Mouse (Mus musculus) liver, embryonic 16.5 days (tissue): ENCODE data around the gene Hip1r. TPM values are rescaled to one million over a fixed set of nuclear protein-coding genes. Genes with fewer than 3 reads are reported as not detected.

ENCODE experiments used
- ATAC-seq: fragments of 200-750 bp; cut with Nextera tagmentation; 2 replicates; pipeline ENCODE4 v1.8.0; 2017; ENCODE audit warnings: low read depth, mild to moderate bottlenecking, moderate number of reproducible peaks, moderate library complexity
- H3K27ac ChIP-seq: fragments of 300-500 bp; sonication (generic); 2 replicates; pipeline ENCODE4 v1.5.1; 2014; ENCODE audit warnings: mild to moderate bottlenecking, low read length
- H3K27me3 ChIP-seq: fragments of 300-500 bp; sonication (generic); 2 replicates; pipeline ENCODE4 v1.6.1; 2014; ENCODE audit warnings: low read depth, low read length, mixed read lengths; ENCODE audit not compliant: control insufficient read depth, insufficient read depth
- H3K36me3 ChIP-seq: fragments of 300-500 bp; sonication (generic); 2 replicates; pipeline ENCODE4 v1.6.1; 2014; ENCODE audit warnings: mild to moderate bottlenecking; ENCODE audit not compliant: control insufficient read depth, insufficient read depth
- H3K4me1 ChIP-seq: fragments of 300-500 bp; sonication (generic); 2 replicates; pipeline ENCODE4 v1.6.1; 2014; ENCODE audit warnings: low read depth, low read length, mixed read lengths; ENCODE audit not compliant: control insufficient read depth
- H3K4me2 ChIP-seq: fragments of 300-500 bp; sonication (generic); 2 replicates; pipeline ENCODE4 v1.6.1; 2014; ENCODE audit warnings: low read depth, low read length, mixed read lengths
- H3K4me3 ChIP-seq: fragments of 300-500 bp; sonication (generic); 2 replicates; pipeline ENCODE4 v1.5.1; 2014; ENCODE audit warnings: low read depth, mild to moderate bottlenecking, low read length
- H3K9ac ChIP-seq: fragments of 300-500 bp; sonication (generic); 2 replicates; pipeline ENCODE4 v1.6.1; 2014; ENCODE audit warnings: low read depth, low read length
- H3K9me3 ChIP-seq: fragments of 300-500 bp; sonication (generic); replicated peaks from 2 replicates; pipeline ENCODE4 v1.6.1; 2016; ENCODE audit warnings: low read length; ENCODE audit not compliant: control insufficient read depth
- WGBS: fragments of 180-500 bp; shearing (Covaris S2); extraction: QIAGEN DNeasy Blood & Tissue Kit; methylation state at CpG from one replicate; pipeline ENCODE4 v1.1.7; 2014; ENCODE audit not compliant: insufficient replicate concordance; 5-methylcytosine and 5-hydroxymethylcytosine counted together
- polyA plus RNA-seq: library from polyadenylated mRNA; unstranded; fragments of >200 nt; fragmentation: Nextera tagmentation; extraction: Ambion mirVana; gene quantifications from 2 replicates; pipeline ENCODE4 v1.2.1, GENCODE M21; 2015

Hip1r gene
- polyA plus RNA-seq, 1 experiment from 2014 or later: 16.3 TPM

GRCm38 (mm10) chr5:124029220-124030035, 56.0 kb downstream of the Hip1r start:
- Histone ChIP-seq H3K4me2 (peak overlapping the region; percentile 94), H3K4me3 (peak overlapping the region; percentile 16), H3K27ac (peak overlapping the region; percentile 3; the same call in 1 of the 2 replicates), H3K4me1 (peaks cover 62% of the 10 kb centered on the region), H3K27me3 (no peaks in the 10 kb centered on the region), H3K36me3 (peaks cover 4% of the 10 kb centered on the region; the same call in 1 of the 2 replicates), H3K9ac (peak overlapping the region; percentile 28; the same call in 1 of the 2 replicates), H3K9me3 (no peaks in the 10 kb centered on the region)
- no peak for ATAC-seq
- WGBS: 73% methylated on average over 19 of the region's 19 CpGs

GRCm38 (mm10) chr5:124030386-124031067, 57.1 kb downstream of the Hip1r start:
- Histone ChIP-seq H3K9me3 (no peaks in the 10 kb centered on the region), H3K9ac (peak overlapping the region; percentile 95), H3K36me3 (peaks cover 4% of the 10 kb centered on the region; the same call in 1 of the 2 replicates), H3K4me3 (peak overlapping the region; percentile 93), H3K4me2 (peak overlapping the region; percentile 94), H3K27ac (peak overlapping the region; percentile 89), H3K27me3 (no peaks in the 10 kb centered on the region), H3K4me1 (peaks cover 56% of the 10 kb centered on the region)
- ATAC-seq: no peak
- WGBS: 36% methylated on average over 12 of the region's 12 CpGs

DNA sequence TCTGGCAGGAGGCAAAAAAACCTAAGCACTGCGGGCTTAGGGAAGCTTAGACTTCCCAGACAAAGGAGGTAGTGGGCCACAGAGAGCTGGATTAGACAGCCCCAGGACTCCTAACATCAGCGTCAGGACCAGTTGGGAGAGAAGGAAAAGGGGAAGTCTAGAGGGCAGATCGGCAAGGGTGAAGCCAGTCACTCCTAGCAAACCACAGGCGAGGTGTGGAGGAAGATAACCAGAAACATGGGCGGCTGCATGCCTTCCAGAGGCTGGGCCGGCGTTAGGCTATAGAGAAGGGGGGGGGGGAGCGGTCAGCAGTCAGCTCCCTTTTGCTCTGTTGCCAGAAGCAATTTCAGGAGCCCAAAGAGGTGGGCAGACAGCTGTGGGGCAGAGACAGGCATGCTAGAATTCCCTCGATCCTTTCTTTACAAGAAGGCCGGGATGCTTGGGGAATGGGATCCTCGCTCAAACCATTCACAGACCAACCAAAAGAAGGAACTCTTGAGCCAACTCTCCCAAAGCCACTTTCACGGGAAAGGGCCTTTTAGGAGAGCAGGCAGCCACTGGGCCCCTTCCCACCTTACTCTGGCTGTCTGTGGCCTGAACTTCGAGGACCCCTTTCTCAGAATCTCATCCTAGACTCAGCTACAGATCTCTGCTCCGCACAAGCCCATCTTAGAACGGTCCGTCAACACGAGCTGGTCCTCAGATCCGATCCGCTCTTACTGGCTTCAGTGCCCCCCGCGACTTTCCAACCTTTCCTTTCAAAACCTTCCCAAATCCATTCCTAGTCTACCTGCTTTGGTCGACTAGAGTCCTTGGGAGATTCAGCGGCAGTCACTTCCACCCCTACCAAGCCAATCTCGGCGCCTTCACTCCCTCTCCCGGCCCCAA, 57.9 kb downstream of the Hip1r start:
- peak overlapping the region; percentile 93 for H3K4me3 ChIP-seq
- H3K4me2 ChIP-seq: peak overlapping the region; percentile 94
- ATAC-seq: peak; percentile 83
- H3K27ac ChIP-seq: peak overlapping the region; percentile 89
- H3K9me3 ChIP-seq: no peaks in the 10 kb centered on the region
- H3K4me1 ChIP-seq: peaks cover 49% of the 10 kb centered on the region
- no peaks in the 10 kb centered on the region for H3K27me3 ChIP-seq
- peaks cover 4% of the 10 kb centered on the region; the same call in 1 of the 2 replicates for H3K36me3 ChIP-seq
- H3K9ac ChIP-seq: peak overlapping the region; percentile 95
- WGBS: 1% methylated on average over 25 of the region's 26 CpGs

GRCm38 (mm10) chr5:124032001-124032508, 58.6 kb downstream of the Hip1r start, which contains the start of gene Vps37b:
Gene Vps37b, minus strand, starts transcription at chr5:124032270.
- H3K27ac ChIP-seq: peak within 1 kb of the TSS; percentile 89
- H3K4me2 ChIP-seq: peak within 1 kb of the TSS; percentile 94
- no peaks in the 10 kb centered on the region for H3K36me3 ChIP-seq
- peak within 1 kb of the TSS; percentile 93 for H3K4me3 ChIP-seq
- under 1% methylated on average over 52 of the region's 52 CpGs for WGBS
- peak; percentile 81 for ATAC-seq
- peaks cover 46% of the 10 kb centered on the region for H3K4me1 ChIP-seq
- H3K27me3 ChIP-seq: no peaks in the 10 kb centered on the region
- H3K9ac ChIP-seq: peak within 1 kb of the TSS; percentile 95
- no peaks in the 10 kb centered on the region for H3K9me3 ChIP-seq

DNA sequence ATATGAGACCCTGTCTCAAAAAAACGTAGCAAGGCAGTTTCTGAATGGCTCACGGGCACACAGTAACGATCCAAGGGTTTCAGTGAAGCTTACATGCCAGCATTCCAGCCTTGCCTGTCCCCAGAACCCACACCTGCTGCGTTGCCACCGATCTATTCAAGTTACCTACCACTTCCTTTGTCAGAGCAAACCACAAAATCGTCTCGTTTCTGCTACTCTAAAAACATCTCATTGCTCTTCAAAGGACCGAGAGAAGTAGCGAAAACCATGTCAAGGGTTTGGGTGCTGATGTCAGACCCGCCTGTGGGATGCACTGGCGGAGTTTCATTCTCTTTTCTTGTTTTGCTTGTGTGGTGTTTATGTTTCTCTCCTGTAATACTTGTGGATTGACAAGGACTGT, 61.0 kb downstream of the Hip1r start:
- Histone ChIP-seq H3K9ac (no peak overlapping the region), H3K4me2 (no peak overlapping the region), H3K9me3 (no peaks in the 10 kb centered on the region), H3K27ac (no peak overlapping the region), H3K4me3 (no peak overlapping the region), H3K36me3 (no peaks in the 10 kb centered on the region), H3K27me3 (no peaks in the 10 kb centered on the region), H3K4me1 (peaks cover 30% of the 10 kb centered on the region)
- ATAC-seq: no peak
- WGBS: 52% methylated on average over 11 of the region's 11 CpGs

- no peaks in the 10 kb centered on the region for H3K36me3 ChIP-seq
- no peaks in the 10 kb centered on the region for H3K27me3 ChIP-seq
- no peak for ATAC-seq
- peaks cover 22% of the 10 kb centered on the region for H3K4me1 ChIP-seq
- H3K9me3 ChIP-seq: no peaks in the 10 kb centered on the region
- H3K4me2 ChIP-seq: no peak overlapping the region
- 66% methylated on average over 9 of the region's 9 CpGs for WGBS
- H3K9ac ChIP-seq: no peak overlapping the region
- H3K27ac ChIP-seq: no peak overlapping the region
- H3K4me3 ChIP-seq: no peak overlapping the region
Measured at GRCm38 (mm10) chr5:124035406-124035805, 62.0 kb downstream of the Hip1r start.

- ATAC-seq: no peak
- Histone ChIP-seq H3K9ac (no peak overlapping the region), H3K4me2 (no peak overlapping the region), H3K27ac (no peak overlapping the region), H3K27me3 (no peaks in the 10 kb centered on the region), H3K9me3 (no peaks in the 10 kb centered on the region), H3K36me3 (no peaks in the 10 kb centered on the region), H3K4me1 (peaks cover 18% of the 10 kb centered on the region), H3K4me3 (no peak overlapping the region)
- WGBS: 58% methylated on average over 8 of the region's 8 CpGs
Measured at GRCm38 (mm10) chr5:124035806-124036205, 62.4 kb downstream of the Hip1r start.

DNA sequence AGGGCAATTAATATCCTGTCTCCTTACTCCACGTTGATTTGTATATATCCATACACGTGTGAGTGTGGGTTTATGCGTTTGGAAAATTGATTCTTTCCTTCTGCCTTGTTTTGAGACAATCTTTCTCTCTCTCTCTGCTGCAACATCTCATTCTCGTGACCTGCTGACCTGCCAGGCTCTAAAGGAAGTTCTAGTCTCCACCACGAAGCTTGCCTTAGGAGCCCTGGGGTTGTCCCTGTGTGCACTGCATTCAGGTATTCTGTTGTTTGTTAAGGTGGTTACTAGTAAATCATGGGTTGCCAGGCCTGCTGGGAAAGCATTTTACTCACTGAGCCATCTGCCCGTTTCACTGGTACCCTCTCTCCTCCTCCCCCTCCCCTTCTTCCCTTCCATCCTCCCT, 62.9 kb downstream of the Hip1r start:
- no peak for ATAC-seq
- Histone ChIP-seq H3K9ac (no peak overlapping the region), H3K4me1 (peaks cover 16% of the 10 kb centered on the region), H3K4me3 (no peak overlapping the region), H3K9me3 (no peaks in the 10 kb centered on the region), H3K27ac (no peak overlapping the region), H3K27me3 (no peaks in the 10 kb centered on the region), H3K4me2 (no peak overlapping the region), H3K36me3 (no peaks in the 10 kb centered on the region)
- 42% methylated on average over 6 of the region's 6 CpGs for WGBS
